Mouse (Mus musculus) v-Abl transformed pro-B cells (cell line): ENCODE results near the gene Tnfsf13b.

ENCODE experiments used
- in situ Hi-C, 2 experiments: fragments of 400-800 bp; cut with MboI; formaldehyde crosslinking; loops; one replicate each; pipeline ENCODE4 v1.15.1; 2025; ENCODE audit not compliant: unreplicated experiment in 2 of 2

Tnfsf13b gene

DNA sequence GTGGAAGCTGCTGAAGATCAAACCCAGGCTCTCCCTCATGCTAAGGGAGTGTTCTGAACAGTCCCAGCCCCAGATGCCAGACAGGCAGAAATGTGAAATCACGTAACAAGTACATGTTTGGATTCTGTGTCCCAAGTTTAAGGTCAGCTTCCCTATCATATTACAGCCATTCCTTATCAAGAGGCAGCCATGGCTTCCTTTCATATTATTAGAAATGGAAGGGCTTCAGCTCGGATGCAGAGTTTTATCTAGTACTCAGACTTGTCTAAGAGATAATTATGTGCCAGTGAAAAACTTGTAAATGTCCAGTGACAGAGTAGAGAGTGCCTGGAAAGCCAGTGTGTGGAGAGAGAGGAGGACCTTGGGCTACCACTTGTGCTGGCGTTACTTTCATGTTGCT is 34.6 kb downstream of the Tnfsf13b start:
- in situ Hi-C loops, result no loop called here

GRCm38 (mm10) chr8:10043842-10044510 is 37.7 kb downstream of the Tnfsf13b start:
- in situ Hi-C loops, result no loop called here

GRCm38 (mm10) chr8:10045743-10046142 is 39.5 kb downstream of the Tnfsf13b start:
- in situ Hi-C loops, result no loop called here

DNA sequence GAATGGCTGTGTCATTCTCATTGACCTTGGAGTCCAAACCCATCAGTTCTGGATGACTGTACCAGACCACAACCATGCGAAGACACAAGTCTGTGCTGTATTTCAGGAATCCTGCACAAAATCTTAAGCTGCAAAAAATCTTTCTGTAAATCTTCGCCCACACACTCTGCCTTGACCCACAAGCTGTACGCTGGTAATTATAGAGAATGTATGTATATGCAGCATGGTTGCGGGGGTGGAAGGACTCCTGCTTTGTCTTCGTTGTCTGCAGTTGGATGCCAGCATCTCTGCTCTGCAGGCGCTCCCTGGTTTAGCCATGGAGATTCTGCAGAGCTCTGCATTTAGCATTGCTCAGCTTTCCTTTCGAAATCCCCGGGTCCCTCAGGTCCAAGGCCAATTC is 42.9 kb downstream of the Tnfsf13b start:
- in situ Hi-C loops, result no loop called here

GRCm38 (mm10) chr8:10051576-10051975 is 45.3 kb downstream of the Tnfsf13b start:
- in situ Hi-C loops, result no loop called here

GRCm38 (mm10) chr8:10053571-10053990 is 47.3 kb downstream of the Tnfsf13b start:
- in situ Hi-C loops, result no loop called here

GRCm38 (mm10) chr8:10061001-10061400 is 54.7 kb downstream of the Tnfsf13b start:
- in situ Hi-C loops, result no loop called here

- in situ Hi-C loops, result no loop called here
These were observed 60.6 kb downstream of the Tnfsf13b start for GRCm38 (mm10) chr8:10066906-10067305.

DNA sequence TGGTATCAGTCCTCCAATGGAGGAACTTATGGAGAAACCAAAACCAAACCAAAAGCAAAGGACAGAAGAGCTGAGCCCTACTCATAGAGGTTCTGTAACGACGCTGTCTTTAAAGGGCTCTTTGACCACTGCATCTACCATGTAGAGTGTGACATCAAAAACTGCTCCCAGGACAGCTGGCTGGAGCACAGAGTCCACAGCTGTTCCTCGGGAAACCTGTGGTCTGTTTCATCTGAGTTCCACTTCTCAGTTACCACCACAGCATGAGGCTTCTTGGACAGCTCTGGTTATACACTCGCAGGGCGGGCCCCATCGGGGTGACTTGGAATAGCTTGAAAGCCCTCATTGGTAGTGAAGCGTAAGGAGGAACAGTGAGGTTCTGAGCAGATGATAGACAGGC is 61.5 kb downstream of the Tnfsf13b start:
- in situ Hi-C loops, result no loop called here

DNA sequence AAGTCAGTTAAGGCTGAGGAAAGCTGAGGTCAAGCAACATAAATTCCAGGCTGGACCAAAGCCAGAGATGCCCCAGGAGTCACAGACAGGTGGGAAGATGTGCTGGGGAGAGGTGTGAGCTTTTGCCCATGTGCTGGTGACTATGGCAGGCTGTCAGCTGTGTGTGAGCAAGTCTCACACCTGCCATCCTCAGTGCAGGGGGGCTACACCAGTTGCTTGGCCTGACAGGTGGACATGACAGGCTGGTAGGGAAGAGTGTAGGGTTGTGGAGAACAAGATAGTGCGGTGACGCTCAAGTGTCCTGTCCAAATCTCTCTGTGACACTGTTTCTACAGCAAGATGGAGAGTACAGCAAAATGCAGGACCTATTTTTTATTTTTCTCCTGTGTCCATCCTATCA is 66.1 kb downstream of the Tnfsf13b start:
- in situ Hi-C loops, result no loop called here
